8 mouse cellular contexts compared by ENCODE assay signal in the genomic region with DNA sequence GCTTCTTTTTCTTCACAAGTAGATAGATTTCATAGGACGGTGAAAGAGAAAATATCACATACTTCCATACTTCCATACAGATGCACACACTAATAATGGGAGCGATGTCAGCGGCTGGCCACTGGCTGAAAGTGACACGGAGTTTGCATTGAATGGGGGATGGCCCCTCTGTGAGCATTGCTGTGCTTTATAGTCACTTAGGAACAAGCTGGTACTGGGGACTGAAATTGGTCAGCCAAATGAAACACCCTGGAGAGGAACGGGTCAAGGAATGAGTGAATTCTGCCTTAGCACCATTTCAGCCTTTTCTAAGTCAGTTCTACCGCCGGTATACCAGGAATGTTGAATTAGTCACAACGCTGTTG.
DNase-seq lines count a peak whose midpoint lies in the region; ATAC-seq and TF ChIP-seq lines count a peak whose summit lies in the region.

No protein-coding gene starts in this region.

- H3K9ac ChIP-seq in embryonic facial prominence, embryonic 12.5 days: no peak overlapping the region
- H3K9ac ChIP-seq in hindbrain, embryonic 14.5 days: peak overlapping the region; percentile 80
- H3K9ac ChIP-seq in midbrain, embryonic 13.5 days (replicated peaks): peak overlapping the region; percentile 88

- H3K4me2 ChIP-seq in embryonic facial prominence, embryonic 12.5 days (replicated peaks): peak overlapping the region; percentile 81
- H3K4me2 ChIP-seq in hindbrain, embryonic 14.5 days (replicated peaks): peak overlapping the region; percentile 65
- peak overlapping the region; percentile 71 for H3K4me2 ChIP-seq in midbrain, embryonic 13.5 days (replicated peaks)

- no peak for ATAC-seq in embryonic facial prominence, embryonic 12.5 days (ENCODE audit: insufficient number of reproducible peaks, insufficient read depth, low FRiP score, low TSS enrichment)
- ATAC-seq in hindbrain, embryonic 14.5 days (ENCODE audit: low FRiP score): no peak
- no peak for ATAC-seq in midbrain, embryonic 13.5 days

- 84% methylated on average over 8 of the region's 8 CpGs for whole genome bisulfite sequencing in heart, embryonic 10.5 days
- WGBS in embryonic facial prominence, embryonic 12.5 days: 67% methylated on average over 8 of the region's 8 CpGs
- WGBS in hindbrain, embryonic 14.5 days: 44% methylated on average over 8 of the region's 8 CpGs
- WGBS in midbrain, embryonic 13.5 days: 35% methylated on average over 8 of the region's 8 CpGs
- WGBS in thymus, adult 2 months: 89% methylated on average over 8 of the region's 8 CpGs

- no peaks in the 10 kb centered on the region for H3K9me3 ChIP-seq in heart, embryonic 10.5 days
- H3K9me3 ChIP-seq in embryonic facial prominence, embryonic 12.5 days: no peaks in the 10 kb centered on the region
- no peaks in the 10 kb centered on the region for H3K9me3 ChIP-seq in hindbrain, embryonic 14.5 days (ENCODE audit: control insufficient read depth, low read length)
- no peaks in the 10 kb centered on the region for H3K9me3 ChIP-seq in midbrain, embryonic 13.5 days

- TF ChIP-seq POLR2A in thymus, adult 2 months (IDR thresholded peaks at IDR 0.05; ENCODE audit: control insufficient read depth, extremely low read depth, insufficient read depth, low read length, poor library complexity): no peak

- H3K27ac ChIP-seq in heart, embryonic 10.5 days: peak overlapping the region; percentile 32; the same call in 1 of the 2 replicates
- no peak overlapping the region for H3K27ac ChIP-seq in embryonic facial prominence, embryonic 12.5 days
- peak overlapping the region; percentile 95 for H3K27ac ChIP-seq in hindbrain, embryonic 14.5 days
- peak overlapping the region; percentile 98; the same call in 1 of the 2 replicates for H3K27ac ChIP-seq in midbrain, embryonic 13.5 days
- H3K27ac ChIP-seq in thymus, adult 2 months (ENCODE audit: control insufficient read depth, insufficient read depth, low read length): no peak overlapping the region

- TF ChIP-seq CTCF in thymus, adult 2 months (IDR thresholded peaks at IDR 0.05; ENCODE audit: borderline replicate concordance, control insufficient read depth, extremely low read depth, insufficient read depth, low read length, poor library complexity): no peak

- no peaks in the 10 kb centered on the region for H3K36me3 ChIP-seq in heart, embryonic 10.5 days
- no peaks in the 10 kb centered on the region for H3K36me3 ChIP-seq in embryonic facial prominence, embryonic 12.5 days
- no peaks in the 10 kb centered on the region for H3K36me3 ChIP-seq in hindbrain, embryonic 14.5 days (replicated peaks; ENCODE audit: control insufficient read depth, insufficient read depth)
- no peaks in the 10 kb centered on the region for H3K36me3 ChIP-seq in midbrain, embryonic 13.5 days
- no peaks in the 10 kb centered on the region for H3K36me3 ChIP-seq in thymus, adult 2 months (ENCODE audit: control insufficient read depth, insufficient read depth, low read length)

- H3K4me1 ChIP-seq in heart, embryonic 10.5 days: peaks cover 10% of the 10 kb centered on the region; the same call in 1 of the 2 replicates
- H3K4me1 ChIP-seq in embryonic facial prominence, embryonic 12.5 days: 0 out of 2 replicates have a peak, but pooled peaks cover 3% of the 10 kb centered on the region
- H3K4me1 ChIP-seq in hindbrain, embryonic 14.5 days (replicated peaks; ENCODE audit: control insufficient read depth, insufficient read depth, low read length): peaks cover 35% of the 10 kb centered on the region
- peaks cover 39% of the 10 kb centered on the region for H3K4me1 ChIP-seq in midbrain, embryonic 13.5 days (replicated peaks)
- no peaks in the 10 kb centered on the region for H3K4me1 ChIP-seq in thymus, adult 2 months (replicated peaks; ENCODE audit: control insufficient read depth, insufficient read depth, low read length)

- no peak for DNase-seq in heart, embryonic 10.5 days (ENCODE audit: low spot score)
- DNase-seq in heart, adult 9 months (ENCODE audit: low spot score in 2 of 2): no peak
- no peak for DNase-seq in hindbrain, embryonic 14.5 days (ENCODE audit: low spot score)
- no peak for DNase-seq in thymus, adult 2 months
- no peak for DNase-seq in adipocyte (ENCODE audit: low spot score)
- DNase-seq in kidney, adult 9 months: no peak

- H3K4me3 ChIP-seq in heart, embryonic 10.5 days: peak overlapping the region; percentile 76
- peak overlapping the region; percentile 58 for H3K4me3 ChIP-seq in embryonic facial prominence, embryonic 12.5 days
- H3K4me3 ChIP-seq in hindbrain, embryonic 14.5 days (replicated peaks; ENCODE audit: low read length): peak overlapping the region; percentile 47
- peak overlapping the region; percentile 64 for H3K4me3 ChIP-seq in midbrain, embryonic 13.5 days (replicated peaks)
- H3K4me3 ChIP-seq in thymus, adult 2 months (ENCODE audit: control insufficient read depth, insufficient read depth, low read length): no peak overlapping the region

- H3K27me3 ChIP-seq in heart, embryonic 10.5 days (ENCODE audit: insufficient read depth, poor library complexity, severe bottlenecking): no peaks in the 10 kb centered on the region
- no peaks in the 10 kb centered on the region for H3K27me3 ChIP-seq in embryonic facial prominence, embryonic 12.5 days
- H3K27me3 ChIP-seq in hindbrain, embryonic 14.5 days (ENCODE audit: control insufficient read depth, insufficient read depth, low read length): no peaks in the 10 kb centered on the region
- H3K27me3 ChIP-seq in midbrain, embryonic 13.5 days: no peaks in the 10 kb centered on the region
- no peaks in the 10 kb centered on the region for H3K27me3 ChIP-seq in thymus, adult 2 months (ENCODE audit: control insufficient read depth, insufficient read depth, low read length)

Comparison
In these comparisons a context has a peak if more than half of its experiments do, and no peak if none do; other contexts are left out.
1. H3K27ac ChIP-seq: peak in heart, embryonic 10.5 days (single experiment), hindbrain, embryonic 14.5 days (single experiment) and midbrain, embryonic 13.5 days (single experiment); none in embryonic facial prominence, embryonic 12.5 days (single experiment) and thymus, adult 2 months (single experiment).
2. Peak in every context shown above with its lines, with median percentiles within 50 percentile points of each other: H3K4me2 ChIP-seq.